Mouse (Mus musculus): Measurements from ENCODE around the gene Npas3. TPM values are rescaled to one million over a fixed set of nuclear protein-coding genes. Genes with fewer than 3 reads are reported as not detected.
A peak's percentile ranks its signal among the peaks of the same experiment; 100 is the strongest.

The Npas3 gene
- polyA plus RNA-seq, 1 experiment from 2014 or later = 3.7 TPM

DNA sequence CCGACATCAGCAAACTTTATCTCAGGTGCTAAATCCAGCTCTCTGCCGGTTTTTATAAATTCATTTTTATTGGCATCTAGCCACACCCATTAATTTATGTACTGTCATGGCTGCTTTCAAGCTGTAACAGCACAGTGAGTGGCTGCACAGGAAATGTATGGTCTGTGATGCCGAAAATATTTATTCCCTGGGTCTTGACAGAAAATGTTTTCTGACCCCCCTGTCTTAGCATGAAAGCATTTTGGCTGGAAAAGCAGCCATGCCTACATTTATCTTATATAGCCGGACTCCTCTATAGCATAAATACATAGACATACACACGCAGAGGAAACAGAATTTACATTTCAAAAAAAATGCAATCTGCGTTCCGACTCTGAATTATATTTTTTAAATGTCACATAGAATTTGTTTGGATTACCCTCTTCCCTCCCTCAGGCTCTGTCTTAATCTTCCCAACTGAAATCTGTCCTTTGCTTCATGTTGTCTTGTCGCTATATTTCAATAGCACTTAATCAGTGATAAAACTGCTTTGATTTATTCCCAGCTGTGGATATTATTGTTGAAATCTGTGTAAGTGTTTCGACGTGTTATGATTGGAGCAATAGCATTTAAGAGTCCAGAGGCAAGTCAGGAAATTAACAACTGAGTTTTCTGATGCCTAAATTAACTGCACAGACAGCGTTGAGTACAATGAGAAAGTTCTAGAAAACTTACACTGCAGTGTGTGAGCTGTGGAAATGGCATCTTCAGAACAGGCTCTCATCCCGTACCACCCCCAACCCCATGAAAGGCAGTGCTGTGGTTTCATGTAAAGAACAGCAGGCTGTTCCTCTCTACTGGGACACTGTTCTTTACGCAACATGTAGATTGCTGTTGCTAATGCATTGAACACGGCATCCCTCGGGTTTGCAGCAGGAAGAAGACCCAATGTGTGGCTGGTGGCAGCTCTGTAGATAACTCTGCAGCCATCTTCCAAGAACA, 474.5 kb downstream of the Npas3 start:
- DNase-seq (ENCODE audit: low spot score) (no peak), ATAC-seq (replicated peaks; ENCODE audit: low FRiP score, low TSS enrichment, low read depth) (no peak)
- no peak overlapping the region for H3K4me2 ChIP-seq (ENCODE audit: low read length)
- no peak overlapping the region for H3K9ac ChIP-seq (ENCODE audit: low read length)
- no peak overlapping the region for H3K4me3 ChIP-seq (ENCODE audit: low read depth, low read length)
- no peak overlapping the region for H3K27ac ChIP-seq (ENCODE audit: low read depth)
- no peaks in the 10 kb centered on the region for H3K4me1 ChIP-seq (replicated peaks; ENCODE audit: control insufficient read depth, insufficient read depth, low read length)
- H3K36me3 ChIP-seq (ENCODE audit: control insufficient read depth, insufficient read depth, low read length) = no peaks in the 10 kb centered on the region
- no peaks in the 10 kb centered on the region for H3K9me3 ChIP-seq (ENCODE audit: control insufficient read depth, low read length)
- H3K27me3 ChIP-seq (replicated peaks; ENCODE audit: control insufficient read depth, insufficient read depth, low read length) = no peaks in the 10 kb centered on the region
- 71% methylated on average over 15 of the region's 15 CpGs for WGBS

DNA sequence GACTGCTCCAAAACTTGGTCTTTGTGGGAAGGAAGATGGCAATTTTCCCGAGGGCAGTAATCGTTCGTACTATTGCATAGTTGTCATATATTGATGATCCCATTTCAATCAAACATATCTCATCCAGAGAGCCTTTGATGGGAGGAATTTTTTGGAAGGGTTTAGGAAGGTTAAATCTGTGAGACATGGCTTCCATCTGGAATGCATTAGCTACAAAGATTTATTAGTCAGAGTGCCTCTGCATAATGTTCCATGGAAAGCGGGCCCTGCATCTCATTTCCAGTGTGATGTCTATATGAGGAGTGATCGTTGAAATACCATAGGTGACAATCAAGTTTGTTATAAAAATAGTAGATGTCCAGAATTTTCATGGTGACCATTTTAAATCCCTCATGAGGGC, 480.8 kb downstream of the Npas3 start:
- no peak overlapping the region for H3K9ac ChIP-seq (ENCODE audit: low read length)
- ATAC-seq (replicated peaks; ENCODE audit: low FRiP score, low TSS enrichment, low read depth) = no peak
- 82% methylated on average over 5 of the region's 5 CpGs for WGBS

GRCm38 (mm10) chr12:53738549-53739292, 490.2 kb downstream of the Npas3 start:
- DNase-seq (ENCODE audit: low spot score) = no peak
- no peak overlapping the region for H3K27ac ChIP-seq (ENCODE audit: low read depth)
- no peak overlapping the region for H3K4me2 ChIP-seq (ENCODE audit: low read length)
- no peak overlapping the region for H3K9ac ChIP-seq (ENCODE audit: low read length)
- H3K36me3 ChIP-seq (ENCODE audit: control insufficient read depth, insufficient read depth, low read length) = no peaks in the 10 kb centered on the region
- no peaks in the 10 kb centered on the region for H3K4me1 ChIP-seq (replicated peaks; ENCODE audit: control insufficient read depth, insufficient read depth, low read length)
- WGBS = 64% methylated on average over 16 of the region's 16 CpGs
- no peaks in the 10 kb centered on the region for H3K9me3 ChIP-seq (ENCODE audit: control insufficient read depth, low read length)
- H3K4me3 ChIP-seq (ENCODE audit: low read depth, low read length) = no peak overlapping the region
- ATAC-seq (replicated peaks; ENCODE audit: low FRiP score, low TSS enrichment, low read depth) = no peak
- H3K27me3 ChIP-seq (replicated peaks; ENCODE audit: control insufficient read depth, insufficient read depth, low read length) = no peaks in the 10 kb centered on the region

More for the DNA sequence above, 480.8 kb downstream of the Npas3 start:
- no peaks in the 10 kb centered on the region for H3K9me3 ChIP-seq (ENCODE audit: control insufficient read depth, low read length)
- no peaks in the 10 kb centered on the region for H3K4me1 ChIP-seq (replicated peaks; ENCODE audit: control insufficient read depth, insufficient read depth, low read length)
- no peak overlapping the region for H3K4me3 ChIP-seq (ENCODE audit: low read depth, low read length)
- no peak overlapping the region for H3K27ac ChIP-seq (ENCODE audit: low read depth)
- no peak for DNase-seq (ENCODE audit: low spot score)
- H3K36me3 ChIP-seq (ENCODE audit: control insufficient read depth, insufficient read depth, low read length) = no peaks in the 10 kb centered on the region
- H3K27me3 ChIP-seq (replicated peaks; ENCODE audit: control insufficient read depth, insufficient read depth, low read length) = no peaks in the 10 kb centered on the region
- no peak overlapping the region for H3K4me2 ChIP-seq (ENCODE audit: low read length)

DNA sequence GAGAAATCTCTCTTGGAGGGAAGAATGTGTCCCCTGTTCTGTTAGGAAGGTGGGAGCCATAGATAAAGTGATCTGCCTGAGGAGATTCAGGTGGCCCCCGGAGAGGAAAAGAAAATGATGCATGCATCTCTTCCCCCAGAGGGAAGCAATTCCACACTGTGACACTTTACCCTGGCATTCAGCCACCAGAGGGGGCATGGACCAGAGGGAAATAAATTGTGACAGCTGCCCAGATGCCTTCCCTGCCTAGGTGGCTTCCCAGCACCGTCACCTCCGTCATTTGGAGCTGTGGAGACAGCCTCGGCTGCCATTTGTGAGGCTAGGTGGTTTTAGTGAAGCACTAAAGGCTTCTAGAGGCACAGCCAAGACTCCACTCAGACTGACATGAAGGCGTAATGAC, 498.2 kb downstream of the Npas3 start:
- DNase-seq (ENCODE audit: low spot score) (no peak), ATAC-seq (replicated peaks; ENCODE audit: low FRiP score, low TSS enrichment, low read depth) (no peak)
- H3K9me3 ChIP-seq (ENCODE audit: control insufficient read depth, low read length) = no peaks in the 10 kb centered on the region
- WGBS = 53% methylated on average over 5 of the region's 5 CpGs
- H3K27me3 ChIP-seq (replicated peaks; ENCODE audit: control insufficient read depth, insufficient read depth, low read length) = no peaks in the 10 kb centered on the region
- H3K4me1 ChIP-seq (replicated peaks; ENCODE audit: control insufficient read depth, insufficient read depth, low read length) = no peaks in the 10 kb centered on the region
- no peak overlapping the region for H3K4me2 ChIP-seq (ENCODE audit: low read length)
- no peak overlapping the region for H3K4me3 ChIP-seq (ENCODE audit: low read depth, low read length)
- no peak overlapping the region for H3K27ac ChIP-seq (ENCODE audit: low read depth)
- H3K36me3 ChIP-seq (ENCODE audit: control insufficient read depth, insufficient read depth, low read length) = no peaks in the 10 kb centered on the region
- no peak overlapping the region for H3K9ac ChIP-seq (ENCODE audit: low read length)

DNA sequence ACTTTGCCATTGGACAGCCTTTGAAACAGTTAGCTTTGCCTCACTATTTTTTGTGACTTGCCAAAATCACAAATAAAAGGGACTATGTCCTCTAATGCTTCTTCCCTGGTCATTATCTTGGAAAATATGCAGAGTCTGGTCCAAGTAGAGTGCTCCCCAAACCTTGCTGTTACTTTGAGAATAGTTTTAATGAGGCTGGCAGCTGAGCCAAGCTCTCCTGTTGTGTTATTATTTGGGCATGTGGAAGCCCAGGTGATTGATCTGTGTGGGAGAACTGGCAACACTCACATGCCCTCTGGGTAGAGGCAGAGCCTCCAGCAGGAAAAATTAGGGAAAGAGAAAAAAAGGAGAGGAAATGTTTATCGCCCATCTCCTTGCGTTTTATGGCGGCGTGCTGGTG, 500.9 kb downstream of the Npas3 start:
- Histone ChIP-seq H3K4me2 (ENCODE audit: low read length) (no peak overlapping the region), H3K4me3 (ENCODE audit: low read depth, low read length) (no peak overlapping the region), H3K9ac (ENCODE audit: low read length) (no peak overlapping the region), H3K9me3 (ENCODE audit: control insufficient read depth, low read length) (no peaks in the 10 kb centered on the region), H3K36me3 (ENCODE audit: control insufficient read depth, insufficient read depth, low read length) (no peaks in the 10 kb centered on the region), H3K27ac (ENCODE audit: low read depth) (no peak overlapping the region), H3K4me1 (replicated peaks; ENCODE audit: control insufficient read depth, insufficient read depth, low read length) (peaks cover 20% of the 10 kb centered on the region), H3K27me3 (replicated peaks; ENCODE audit: control insufficient read depth, insufficient read depth, low read length) (no peaks in the 10 kb centered on the region)
- WGBS = 57% methylated on average over 4 of the region's 4 CpGs
- DNase-seq (ENCODE audit: low spot score) = no peak
- no peak for ATAC-seq (replicated peaks; ENCODE audit: low FRiP score, low TSS enrichment, low read depth)

DNA sequence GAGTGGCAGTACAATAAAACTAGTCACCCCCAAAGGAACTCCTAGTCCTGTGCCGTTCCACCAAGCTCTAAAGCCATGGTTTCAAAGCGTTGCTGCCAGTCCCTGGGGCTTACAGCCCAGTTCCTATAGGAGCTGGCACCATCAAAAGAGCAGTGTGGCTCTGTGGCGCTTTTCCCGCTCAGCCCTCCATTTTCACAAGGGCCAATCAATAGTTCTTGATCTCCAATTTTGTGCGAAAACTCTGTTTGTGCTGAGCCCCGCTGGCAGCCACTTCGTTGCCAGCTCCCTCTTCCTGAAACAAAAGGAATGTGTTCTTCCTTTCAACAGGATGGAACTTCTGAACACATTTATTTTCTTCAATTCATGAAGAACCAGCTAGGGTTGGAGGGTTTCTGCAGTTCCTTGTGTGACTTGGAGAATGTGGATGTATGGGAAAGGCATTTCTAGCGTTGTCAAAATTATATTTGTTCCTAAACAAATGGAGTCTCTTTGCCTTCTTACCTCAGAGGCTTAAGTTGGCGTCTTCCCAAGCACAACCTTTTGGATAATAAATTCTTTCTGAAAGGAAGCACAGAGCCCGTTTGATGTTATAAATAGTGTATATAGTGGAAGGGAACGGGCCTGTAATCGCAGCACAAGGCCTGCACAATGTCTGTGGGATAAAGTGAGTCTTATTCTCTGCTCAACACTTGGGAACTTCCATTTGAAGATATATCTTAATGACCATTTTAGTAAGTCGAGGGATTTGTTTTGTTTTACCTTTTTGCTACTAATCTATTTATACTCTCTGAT, 504.0 kb downstream of the Npas3 start:
- Histone ChIP-seq H3K4me1 (replicated peaks; ENCODE audit: control insufficient read depth, insufficient read depth, low read length) (peaks cover 23% of the 10 kb centered on the region), H3K27me3 (replicated peaks; ENCODE audit: control insufficient read depth, insufficient read depth, low read length) (no peaks in the 10 kb centered on the region), H3K4me3 (ENCODE audit: low read depth, low read length) (no peak overlapping the region), H3K9me3 (ENCODE audit: control insufficient read depth, low read length) (no peaks in the 10 kb centered on the region), H3K4me2 (ENCODE audit: low read length) (0 out of 2 replicates have a peak overlapping the region, but pooled peaks have one; percentile 8), H3K9ac (ENCODE audit: low read length) (no peak overlapping the region), H3K36me3 (ENCODE audit: control insufficient read depth, insufficient read depth, low read length) (no peaks in the 10 kb centered on the region), H3K27ac (ENCODE audit: low read depth) (peak overlapping the region; percentile 64; the same call in 1 of the 2 replicates)
- ATAC-seq (replicated peaks; ENCODE audit: low FRiP score, low TSS enrichment, low read depth) (0 out of 2 replicates have a peak, but pooled peaks have one; percentile 58), DNase-seq (ENCODE audit: low spot score) (peak; percentile 58)
- WGBS = 46% methylated on average over 13 of the region's 13 CpGs

DNA sequence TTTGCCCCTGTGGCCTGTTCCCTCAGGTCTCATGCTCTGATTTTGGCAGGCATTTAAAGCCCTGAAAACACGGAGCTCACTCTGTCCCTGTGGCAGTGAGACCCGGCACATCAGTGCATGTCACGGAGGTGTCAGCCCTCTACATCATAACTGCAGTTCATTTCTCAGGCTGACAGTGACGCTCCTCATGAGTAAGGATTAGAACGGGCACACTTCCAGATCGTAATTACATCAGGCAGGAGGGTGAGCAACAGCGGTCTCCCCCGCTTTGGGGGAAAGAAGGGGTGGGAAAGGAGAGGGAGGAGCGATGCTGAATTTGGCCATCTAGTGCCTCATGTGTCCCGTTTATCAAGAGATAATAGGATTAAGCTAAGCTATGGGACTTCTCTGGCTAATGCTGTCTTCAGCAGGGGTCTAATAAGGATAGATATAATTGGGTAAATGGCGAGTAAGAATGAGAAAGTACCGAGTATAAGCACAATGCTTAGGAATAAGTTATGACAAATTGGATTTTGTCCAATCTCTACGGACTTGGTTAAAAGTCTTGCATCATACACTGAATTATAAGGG, 505.0 kb downstream of the Npas3 start:
- peaks cover 25% of the 10 kb centered on the region for H3K4me1 ChIP-seq (replicated peaks; ENCODE audit: control insufficient read depth, insufficient read depth, low read length)
- no peak overlapping the region for H3K4me3 ChIP-seq (ENCODE audit: low read depth, low read length)
- H3K36me3 ChIP-seq (ENCODE audit: control insufficient read depth, insufficient read depth, low read length) = no peaks in the 10 kb centered on the region
- no peaks in the 10 kb centered on the region for H3K9me3 ChIP-seq (ENCODE audit: control insufficient read depth, low read length)
- DNase-seq (ENCODE audit: low spot score) = no peak
- no peak overlapping the region for H3K9ac ChIP-seq (ENCODE audit: low read length)
- H3K27me3 ChIP-seq (replicated peaks; ENCODE audit: control insufficient read depth, insufficient read depth, low read length) = no peaks in the 10 kb centered on the region
- H3K4me2 ChIP-seq (ENCODE audit: low read length) = peak overlapping the region; percentile 31
- peak overlapping the region; percentile 64; the same call in 1 of the 2 replicates for H3K27ac ChIP-seq (ENCODE audit: low read depth)
- no peak for ATAC-seq (replicated peaks; ENCODE audit: low FRiP score, low TSS enrichment, low read depth)
- WGBS = 43% methylated on average over 13 of the region's 13 CpGs

GRCm38 (mm10) chr12:53754236-53754635, 505.8 kb downstream of the Npas3 start:
- Histone ChIP-seq H3K27me3 (replicated peaks; ENCODE audit: control insufficient read depth, insufficient read depth, low read length) (no peaks in the 10 kb centered on the region), H3K9ac (ENCODE audit: low read length) (no peak overlapping the region), H3K9me3 (ENCODE audit: control insufficient read depth, low read length) (no peaks in the 10 kb centered on the region), H3K27ac (ENCODE audit: low read depth) (no peak overlapping the region), H3K4me2 (ENCODE audit: low read length) (no peak overlapping the region), H3K4me3 (ENCODE audit: low read depth, low read length) (no peak overlapping the region), H3K36me3 (ENCODE audit: control insufficient read depth, insufficient read depth, low read length) (no peaks in the 10 kb centered on the region), H3K4me1 (replicated peaks; ENCODE audit: control insufficient read depth, insufficient read depth, low read length) (peaks cover 27% of the 10 kb centered on the region)
- no peak for ATAC-seq (replicated peaks; ENCODE audit: low FRiP score, low TSS enrichment, low read depth)
- 38% methylated on average over 7 of the region's 7 CpGs for WGBS
- no peak for DNase-seq (ENCODE audit: low spot score)

Data from intestine, embryonic 14.5 days (tissue).